Mouse (Mus musculus) spleen, embryonic (tissue): ENCODE data around the gene Pah.

Source experiments
- CTCF ChIA-PET: fragments of 350-600 bp; sonication (Branson Sonifier 250); formaldehyde crosslinking; loops from one replicate; lab custom pipeline; 2022; lab: Charles Lee

Gene Pah

DNA sequence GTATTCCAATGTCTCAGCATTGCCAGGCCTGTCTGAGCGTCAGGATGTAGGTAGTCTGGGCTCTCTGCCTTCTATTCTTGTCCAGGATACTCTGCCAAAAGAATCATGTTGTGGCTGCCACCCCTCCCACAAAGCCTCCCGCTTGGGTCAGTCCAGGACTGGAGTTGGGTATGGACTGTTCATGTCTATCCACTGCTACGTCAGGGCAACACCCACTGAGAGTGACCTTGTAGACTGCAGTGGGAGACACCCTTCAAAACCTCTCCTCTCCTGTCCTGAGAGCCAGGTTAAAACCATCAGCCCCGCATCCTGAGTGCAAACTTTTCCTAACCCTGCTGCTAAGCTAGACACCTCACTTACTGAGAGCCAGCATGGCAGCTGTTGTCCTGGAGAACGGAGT lies at the start of gene Pah:
Gene Pah (plus strand): TSS at position 150 of the 400 bp plus-strand sequence.
- CTCF ChIA-PET, result interaction anchor here (0.6 kb wide), 1 partner anchor 361 kb away, joined by 3 read pairs; no protein-coding TSS in a partner anchor

DNA sequence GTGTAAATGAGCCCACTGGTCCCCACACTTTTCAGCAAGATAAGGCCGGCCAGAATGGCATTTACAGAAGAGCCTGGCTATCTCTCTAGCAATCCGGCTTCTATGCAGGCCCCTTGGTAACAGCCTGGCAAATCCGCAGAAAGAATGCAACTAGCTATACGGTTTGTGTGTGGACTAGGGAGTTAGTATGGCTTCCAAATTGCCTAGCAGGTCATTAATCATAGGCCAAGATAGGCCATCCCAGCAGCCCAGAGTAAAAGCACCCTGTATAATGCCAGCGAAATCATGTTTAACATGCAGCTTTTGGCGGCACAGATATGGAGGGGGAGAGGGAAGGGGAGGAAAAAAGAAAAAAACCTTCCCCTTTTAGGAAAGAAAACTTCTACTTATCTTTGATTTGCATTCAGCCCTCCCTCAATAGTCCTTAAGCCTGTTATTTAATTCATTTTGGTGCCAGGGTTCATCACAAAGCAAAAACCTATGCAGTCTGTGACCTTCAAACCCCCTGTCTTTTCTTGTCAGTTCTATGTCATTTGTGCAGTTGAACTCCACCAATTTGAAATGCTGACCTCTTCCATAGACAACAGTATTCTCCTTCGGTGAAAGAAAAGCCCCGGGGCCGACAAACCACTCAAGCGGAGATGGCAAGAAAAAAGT lies 48.0 kb upstream of the Pah start:
- CTCF ChIA-PET, result no interaction called here

DNA sequence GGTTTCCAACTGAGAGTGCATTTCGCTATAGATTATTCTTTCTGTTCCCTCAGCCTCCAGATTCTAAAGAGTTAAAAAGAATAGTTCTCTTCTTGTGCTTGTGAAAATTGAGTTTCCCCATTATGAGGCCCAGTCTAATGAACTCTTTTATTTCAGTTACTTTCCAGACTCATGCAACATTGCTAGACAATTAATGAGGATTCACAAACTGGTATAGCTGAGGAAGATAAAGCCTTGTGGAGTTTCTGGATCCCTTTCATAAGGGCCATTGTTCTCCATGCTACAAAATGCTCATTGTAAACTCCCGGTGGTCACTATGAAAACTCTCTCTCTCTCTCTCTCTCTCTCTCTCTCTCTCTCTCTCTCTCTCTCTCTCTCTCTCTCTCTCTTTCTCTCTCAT lies 46.6 kb upstream of the Pah start:
- CTCF ChIA-PET, result no interaction called here

DNA sequence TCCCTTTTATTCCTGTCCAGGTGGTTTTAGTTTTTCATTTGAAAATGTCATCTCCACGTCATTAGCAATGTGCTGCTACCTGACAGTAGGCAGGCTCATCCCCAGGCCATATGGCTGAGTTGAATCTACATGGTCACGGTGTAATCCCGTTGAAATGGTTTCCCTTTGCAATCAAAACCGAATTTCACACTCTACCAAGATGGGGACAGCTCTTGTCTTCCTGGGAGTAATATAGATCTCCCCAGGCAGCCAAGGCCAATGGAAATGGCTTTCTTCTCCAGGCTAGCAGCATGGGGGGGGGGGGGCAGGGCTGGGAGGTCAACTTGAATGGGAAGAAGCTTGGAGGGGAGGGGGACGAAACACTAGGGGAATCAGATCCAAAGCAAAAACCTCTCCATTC lies 43.7 kb upstream of the Pah start:
- CTCF ChIA-PET, result no interaction called here

DNA sequence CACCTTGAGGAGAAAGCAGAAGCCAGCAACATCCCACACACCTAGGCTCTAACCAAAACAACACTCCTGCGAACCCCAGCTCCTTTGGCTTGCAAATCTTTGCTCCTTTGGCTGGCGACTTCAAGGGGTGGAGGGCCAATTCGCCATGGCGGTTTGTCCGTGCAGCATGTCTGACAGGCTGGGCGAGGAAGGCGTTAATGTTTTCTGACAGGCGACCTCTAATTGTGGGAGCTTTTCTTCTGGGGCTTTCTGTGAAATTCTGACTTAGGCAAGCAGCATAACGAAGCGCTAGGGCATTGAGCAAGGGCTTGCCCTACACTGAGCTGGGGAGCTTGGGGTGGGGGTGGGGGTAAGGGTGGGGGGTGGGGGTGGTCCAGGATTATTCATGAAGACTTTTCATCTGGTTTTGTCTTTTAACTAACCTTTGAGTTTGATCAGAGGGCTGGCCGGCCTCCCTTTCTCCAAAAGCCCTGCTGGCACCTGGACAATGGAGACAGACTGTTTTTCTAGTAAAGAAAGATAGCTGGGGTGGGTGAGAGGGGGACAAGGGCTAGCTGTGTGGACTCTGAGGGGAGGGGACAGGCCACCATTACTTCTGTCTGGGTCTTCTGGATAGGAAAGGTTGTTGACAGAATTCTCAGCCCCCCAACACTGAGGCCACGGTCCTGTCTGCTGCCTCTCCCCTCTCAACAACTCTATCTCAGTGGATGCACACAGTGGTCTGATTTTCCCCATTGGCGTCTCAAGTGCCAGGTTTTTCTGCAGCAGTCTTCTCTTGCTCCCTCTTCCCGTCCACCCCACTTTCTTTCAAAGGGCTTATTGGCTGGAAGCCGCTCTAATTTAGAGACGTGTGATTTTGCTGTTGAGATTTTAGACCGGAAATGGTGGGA lies 36.5 kb upstream of the Pah start:
- CTCF ChIA-PET, result no interaction called here

DNA sequence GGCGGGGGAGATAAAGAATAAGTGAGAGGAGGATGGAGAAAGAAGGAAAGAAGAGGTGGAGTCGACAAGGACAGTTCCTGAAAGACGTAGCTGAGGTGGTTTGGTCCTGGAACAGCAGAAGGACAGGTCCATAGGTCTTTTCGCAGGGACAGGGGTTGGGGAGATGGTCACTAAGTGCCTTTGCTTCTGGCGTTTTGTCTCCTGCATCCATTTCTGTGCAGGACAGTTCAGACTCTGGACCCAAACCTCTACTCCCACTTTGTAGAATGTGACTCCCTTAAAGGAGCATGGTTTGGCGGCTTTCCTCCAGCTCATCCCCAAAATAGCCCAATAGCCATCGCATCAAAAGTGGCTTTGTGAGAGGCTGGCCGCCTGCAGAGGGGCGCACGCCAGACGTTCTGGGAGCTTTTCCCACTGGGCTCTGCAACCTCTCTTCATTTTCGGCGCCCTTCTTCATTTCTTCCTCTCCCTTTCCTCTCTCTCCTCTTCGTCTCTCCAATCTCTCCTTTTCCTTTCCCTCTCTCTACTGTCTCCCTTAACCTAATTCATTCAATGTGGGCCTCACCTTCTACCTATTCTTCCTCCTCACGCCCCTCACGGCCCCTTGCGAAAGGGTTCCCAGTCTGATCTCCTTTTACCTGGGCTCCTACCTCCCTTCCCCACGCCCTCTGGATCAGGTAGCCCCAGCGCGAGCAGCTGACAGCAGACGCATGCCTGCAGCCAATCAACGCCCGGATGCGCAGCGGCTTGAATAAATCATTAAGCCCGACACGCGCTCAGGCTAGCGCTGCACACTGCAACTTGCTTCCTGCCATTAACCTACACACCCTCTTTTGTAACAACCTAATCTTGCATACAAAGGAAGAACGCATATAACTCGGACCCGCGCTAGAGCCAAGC lies 35.6 kb upstream of the Pah start:
- CTCF ChIA-PET, result no interaction called here

DNA sequence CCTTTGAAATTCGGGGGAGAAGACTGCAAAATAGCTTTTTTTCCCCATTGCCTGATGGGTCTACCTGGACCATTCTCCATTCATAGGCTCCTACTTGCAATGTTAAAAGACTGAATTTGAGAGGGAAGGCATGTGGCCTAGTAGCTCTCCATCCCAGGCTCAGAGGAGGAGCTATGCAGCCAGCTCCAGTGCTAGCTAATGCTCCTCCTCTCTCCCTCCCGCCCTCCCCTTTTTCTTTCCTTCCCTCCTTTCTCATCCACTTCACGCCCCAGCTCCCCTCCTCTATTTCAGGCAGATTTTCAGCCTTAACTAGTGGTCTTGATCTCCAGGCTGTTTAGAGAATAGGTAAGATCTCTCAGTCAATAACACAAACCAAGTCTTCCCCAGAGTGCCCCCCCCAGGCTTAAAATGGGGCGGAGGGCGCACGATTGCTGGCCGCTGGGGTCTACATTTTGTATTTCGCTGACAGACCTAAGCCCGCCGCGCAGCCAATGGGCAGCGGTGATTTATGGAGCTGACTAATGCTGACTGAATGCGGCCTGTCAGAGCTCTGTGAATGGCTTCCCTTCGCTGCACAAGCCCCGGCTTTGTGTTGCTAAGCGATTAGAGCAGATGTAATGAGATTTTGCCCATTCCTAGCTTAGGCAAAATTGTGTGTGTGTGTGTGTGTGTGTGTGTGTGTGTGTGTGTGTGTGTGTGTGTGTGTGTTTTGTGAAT lies 33.0 kb upstream of the Pah start:
- CTCF ChIA-PET, result no interaction called here

DNA sequence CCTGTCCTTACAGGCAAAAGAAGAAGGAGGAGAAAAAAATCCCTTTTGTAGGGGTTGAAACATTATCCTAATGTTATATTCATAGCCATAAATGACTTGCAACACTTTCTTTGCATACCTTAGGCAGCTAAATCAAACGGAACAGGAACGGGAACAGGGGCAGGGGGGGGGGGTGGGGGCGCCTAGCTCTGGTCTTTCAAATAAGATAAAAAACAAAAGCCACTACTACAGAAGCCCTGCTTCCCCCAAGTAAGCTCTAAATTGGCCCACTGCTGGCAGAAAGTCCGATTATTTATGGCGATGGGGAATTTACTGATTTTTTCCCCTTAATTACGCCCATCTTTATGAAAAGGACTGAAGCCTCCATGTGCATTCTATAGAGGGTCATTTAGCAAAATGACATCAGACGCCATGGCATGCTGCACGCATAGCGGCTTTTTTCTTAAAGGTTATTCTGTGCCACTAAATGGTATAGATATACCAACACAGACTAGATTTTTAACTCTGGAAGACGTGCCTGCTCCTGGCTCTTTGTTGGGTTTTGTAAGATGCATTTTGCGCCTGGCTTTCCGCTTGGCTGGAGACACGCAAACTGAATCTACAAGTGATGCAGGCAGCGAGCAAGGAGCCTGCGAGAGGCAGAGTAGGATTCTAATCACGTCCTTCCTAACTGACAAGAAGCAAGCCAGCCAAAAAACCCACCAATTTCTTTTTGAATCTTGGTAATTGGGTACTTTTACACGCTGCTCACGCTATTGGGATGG lies 32.2 kb upstream of the Pah start:
- CTCF ChIA-PET, result no interaction called here

DNA sequence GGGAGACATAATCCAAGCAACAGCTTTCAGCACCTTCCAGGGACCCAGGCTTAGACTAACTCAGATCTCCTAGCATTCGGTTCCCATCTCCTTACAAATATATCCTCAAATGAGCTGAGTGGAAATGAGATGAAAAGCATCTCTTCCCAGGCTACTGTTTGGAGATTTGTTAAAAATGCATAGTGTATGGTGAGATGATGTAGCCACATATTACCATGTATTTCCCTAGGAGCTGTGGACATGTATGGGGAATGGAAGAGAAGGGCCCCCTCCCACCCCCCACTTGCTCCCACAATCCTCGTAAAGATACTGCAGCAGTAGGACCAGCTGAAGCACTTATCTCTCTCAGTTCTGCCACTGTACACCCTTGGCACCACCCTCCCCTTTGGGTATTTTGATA lies 31.3 kb upstream of the Pah start:
- CTCF ChIA-PET, result no interaction called here

DNA sequence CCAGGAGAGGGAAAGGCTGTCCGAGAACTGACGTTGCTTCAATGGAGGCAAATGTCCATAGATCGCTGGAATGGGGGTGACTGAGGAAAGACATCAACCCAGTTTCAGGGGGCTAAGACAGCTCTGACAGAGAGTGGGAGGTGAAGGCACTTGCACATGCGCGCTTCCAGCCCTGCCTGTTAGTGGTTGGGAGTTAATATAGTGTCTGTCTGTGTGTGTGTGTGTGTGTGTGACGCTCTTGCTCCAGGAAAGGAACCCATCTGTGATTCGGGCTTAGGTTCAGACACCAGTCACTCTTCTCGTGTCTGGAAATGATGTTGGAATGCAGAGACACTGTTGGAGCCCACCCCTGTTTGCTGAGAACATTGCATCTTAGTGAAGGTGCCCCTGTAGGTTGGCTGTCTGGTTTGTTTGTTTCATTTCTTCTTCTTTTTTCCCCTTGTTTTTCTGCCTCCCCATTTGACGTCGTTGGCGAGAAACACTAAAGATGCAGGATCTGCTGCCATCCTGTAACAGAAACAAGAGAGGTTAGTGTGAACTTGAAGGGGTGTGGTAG lies 30.0 kb upstream of the Pah start:
- CTCF ChIA-PET, result no interaction called here

DNA sequence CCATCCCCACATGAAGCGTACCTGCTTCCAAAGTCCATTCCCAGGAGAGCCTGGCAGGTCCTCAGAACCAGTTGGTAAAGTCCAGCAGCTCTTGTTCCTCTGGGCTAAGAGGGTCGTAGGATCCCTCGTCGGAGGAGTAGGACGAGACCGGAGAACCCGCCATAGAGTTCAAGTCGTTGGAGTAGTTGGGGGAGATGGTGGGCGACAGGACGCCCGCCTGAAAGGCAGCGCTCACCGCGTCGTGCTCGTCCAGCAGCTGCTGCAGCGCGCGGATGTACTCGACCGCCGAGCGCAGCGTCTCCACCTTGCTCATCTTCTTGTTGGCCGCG lies 29.3 kb upstream of the Pah start:
- CTCF ChIA-PET, result no interaction called here

DNA sequence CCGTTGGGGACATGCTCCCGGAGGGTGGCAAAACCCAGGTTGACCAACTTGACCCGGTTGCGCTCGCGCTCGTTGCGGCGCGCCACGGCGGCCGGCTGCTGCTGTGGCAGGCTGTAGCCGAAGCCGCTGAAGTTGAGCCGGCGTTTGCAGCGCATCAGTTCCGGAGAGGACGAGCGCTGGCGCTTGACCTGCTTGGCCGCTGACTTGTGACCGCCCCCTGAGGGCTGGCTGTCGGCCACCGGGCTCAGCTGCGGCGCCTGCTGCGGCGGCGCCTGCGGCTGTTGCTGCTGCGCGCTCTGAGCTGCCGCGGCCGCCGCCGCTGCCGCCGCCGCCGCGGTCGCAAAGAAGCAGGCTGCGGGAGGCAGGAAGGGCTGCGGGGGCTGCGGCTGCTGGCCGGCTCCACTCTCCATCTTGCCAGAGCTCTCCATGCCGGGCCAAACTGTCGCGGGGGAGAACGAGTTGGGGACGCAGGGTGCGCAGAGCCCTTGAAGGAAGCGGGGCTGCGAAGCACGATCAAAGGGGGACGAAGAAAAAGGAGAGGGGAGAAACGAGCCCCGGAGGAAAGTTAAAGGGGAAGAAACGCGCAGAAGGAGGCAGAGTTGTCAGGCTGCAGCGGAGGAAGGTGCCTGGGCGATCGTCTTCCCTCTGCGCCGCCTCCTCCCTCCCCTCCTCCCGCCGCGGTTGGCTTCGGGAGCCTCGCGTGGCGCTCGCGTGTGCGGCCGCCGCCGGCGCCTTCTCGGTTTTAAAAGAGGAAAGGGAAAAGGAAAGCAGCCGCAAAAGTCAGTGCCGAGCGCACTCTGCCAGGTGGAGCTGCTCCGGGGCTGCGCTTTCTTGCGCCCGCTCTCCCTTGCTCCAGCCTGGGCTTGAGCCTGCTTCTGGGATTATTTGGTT lies 28.7 kb upstream of the Pah start:
- CTCF ChIA-PET, result no interaction called here

DNA sequence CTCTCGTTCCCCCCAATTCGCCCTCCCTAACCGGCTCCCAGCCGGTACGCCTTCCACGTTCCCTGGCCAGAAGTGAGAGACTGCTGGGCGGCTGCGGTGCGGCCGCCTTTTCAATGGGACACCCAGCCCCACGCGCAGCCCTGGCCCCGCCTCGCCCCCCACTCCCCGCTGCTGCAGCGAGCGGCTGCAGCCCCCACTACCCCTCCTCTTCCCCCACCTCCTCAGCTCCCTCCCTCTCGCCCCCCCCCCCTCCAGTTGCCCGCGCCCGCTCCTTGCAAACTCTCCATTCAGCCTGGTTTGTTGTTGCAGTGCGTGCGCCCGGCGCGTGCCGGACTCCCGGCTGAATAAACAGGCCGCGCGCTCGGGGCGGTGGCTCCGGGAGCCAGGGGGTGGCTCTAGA lies 28.0 kb upstream of the Pah start, which contains the start of gene Ascl1:
Gene Ascl1 (minus strand): TSS at position 85 of the 400 bp plus-strand sequence.
- CTCF ChIA-PET, result no interaction called here

DNA sequence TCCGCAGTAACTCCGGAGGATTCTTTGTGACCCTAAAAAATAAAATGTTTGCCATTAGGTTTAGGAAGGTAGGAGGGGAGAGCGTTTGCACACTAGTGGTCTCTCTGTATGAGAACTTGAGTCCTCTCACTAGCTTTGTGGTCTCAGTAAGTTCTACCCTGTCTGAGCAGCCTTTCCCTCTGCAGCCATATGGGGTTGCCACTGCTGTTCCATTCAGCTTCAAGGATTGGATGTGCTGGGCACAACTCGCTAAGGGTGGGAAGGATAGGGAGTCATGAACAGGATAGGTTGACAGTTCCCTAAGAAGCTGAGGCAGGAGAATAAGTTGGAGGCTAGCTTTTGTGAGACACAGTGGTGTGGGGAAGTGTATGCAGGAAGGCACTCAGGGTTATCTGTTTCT lies 27.4 kb upstream of the Pah start:
- CTCF ChIA-PET, result no interaction called here

DNA sequence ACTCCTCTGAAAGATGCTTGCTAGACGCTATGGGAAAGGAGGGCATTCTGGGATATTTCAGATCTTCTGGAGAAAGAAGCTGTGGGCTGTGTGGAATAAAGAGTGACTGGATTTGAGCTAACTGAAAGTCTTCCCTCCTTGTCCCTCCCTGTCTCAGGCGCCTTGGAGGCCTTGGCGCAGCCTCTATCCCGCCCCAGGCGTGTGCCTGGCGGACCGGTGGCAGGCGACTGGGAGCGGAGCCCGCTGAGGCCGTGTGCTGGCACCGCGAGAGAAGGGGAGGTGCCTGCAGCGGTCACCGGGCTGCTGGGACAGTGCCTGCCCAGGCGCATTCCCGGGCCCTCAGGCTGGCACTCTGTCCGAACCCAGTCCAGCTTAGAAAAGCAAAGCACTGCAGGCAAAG lies 27.0 kb upstream of the Pah start:
- CTCF ChIA-PET, result no interaction called here

DNA sequence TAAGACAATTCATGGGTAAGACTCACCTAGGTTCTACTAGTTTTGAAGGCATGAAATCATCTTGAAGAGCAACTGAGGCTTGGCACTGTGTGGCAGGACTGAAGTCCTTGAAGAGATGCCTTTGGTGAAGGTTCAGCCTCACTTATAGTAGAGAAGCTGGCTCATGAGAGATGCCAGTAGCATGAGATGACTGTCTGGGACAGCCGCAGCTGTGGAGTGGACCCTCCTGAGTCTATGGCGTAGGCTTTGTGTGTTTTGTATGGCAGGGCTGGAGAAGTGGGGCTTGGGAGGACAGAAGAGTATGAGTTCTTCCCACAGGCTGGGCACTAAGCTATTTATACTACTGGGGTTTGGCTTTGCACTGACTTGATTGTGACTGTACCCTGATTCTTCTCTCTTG lies 24.5 kb upstream of the Pah start:
- CTCF ChIA-PET, result no interaction called here

DNA sequence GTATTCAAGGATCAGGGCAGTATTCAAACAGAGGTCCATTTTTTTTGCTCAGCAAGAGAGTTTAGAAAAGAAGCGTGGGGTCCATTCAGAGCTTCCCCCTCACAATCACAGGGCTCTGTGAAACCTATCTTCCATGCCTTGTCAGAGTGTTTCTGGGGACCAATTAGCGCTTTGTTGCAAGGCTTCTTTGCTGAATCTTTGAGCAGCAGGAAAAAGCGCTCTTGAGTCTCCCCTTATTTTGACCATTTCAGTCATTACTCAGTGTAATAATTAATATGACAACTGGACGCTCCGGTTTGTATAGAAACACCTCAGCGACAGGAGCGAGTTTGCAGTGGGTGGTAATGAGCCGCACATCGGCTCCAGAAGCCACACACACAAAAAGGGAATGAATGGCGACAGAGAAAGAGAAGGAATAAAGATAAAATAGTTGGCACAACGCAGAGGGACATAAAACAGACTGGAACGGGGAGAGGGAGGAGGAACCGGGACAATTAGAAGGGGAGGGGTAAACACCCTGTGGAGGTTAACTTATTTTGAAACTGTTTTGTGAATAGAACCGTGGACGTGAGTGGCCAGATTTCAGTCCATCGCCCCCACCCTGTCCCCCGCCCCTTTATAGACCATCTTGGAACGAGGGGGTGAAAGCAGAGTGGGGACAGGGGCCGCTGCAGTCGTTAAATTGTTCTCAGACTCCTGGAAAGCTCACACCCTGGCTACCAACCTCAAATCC lies 20.5 kb upstream of the Pah start:
- CTCF ChIA-PET, result interaction anchor here (1.0 kb wide), 1 partner anchor 472 kb away, joined by 10 read pairs; no protein-coding TSS in a partner anchor

DNA sequence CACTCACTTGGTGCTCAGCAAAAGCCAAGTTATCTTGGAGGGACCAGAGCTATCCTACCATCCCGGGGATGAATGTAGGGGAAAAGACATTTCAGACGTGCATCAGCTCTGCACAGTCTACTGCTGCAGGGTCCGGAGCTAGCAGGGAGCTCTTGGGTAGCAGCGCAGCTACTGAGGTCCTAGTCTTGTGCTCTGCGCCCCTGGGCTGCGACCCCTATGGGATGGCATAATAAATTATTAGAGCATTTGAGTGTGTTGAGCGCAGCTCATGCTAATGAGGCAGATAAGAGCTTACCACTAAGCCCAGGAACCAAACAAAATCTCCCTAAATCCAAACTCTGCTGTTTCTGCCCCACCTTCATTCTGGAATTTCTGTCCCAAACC lies 19.9 kb upstream of the Pah start:
- CTCF ChIA-PET, result no interaction called here

DNA sequence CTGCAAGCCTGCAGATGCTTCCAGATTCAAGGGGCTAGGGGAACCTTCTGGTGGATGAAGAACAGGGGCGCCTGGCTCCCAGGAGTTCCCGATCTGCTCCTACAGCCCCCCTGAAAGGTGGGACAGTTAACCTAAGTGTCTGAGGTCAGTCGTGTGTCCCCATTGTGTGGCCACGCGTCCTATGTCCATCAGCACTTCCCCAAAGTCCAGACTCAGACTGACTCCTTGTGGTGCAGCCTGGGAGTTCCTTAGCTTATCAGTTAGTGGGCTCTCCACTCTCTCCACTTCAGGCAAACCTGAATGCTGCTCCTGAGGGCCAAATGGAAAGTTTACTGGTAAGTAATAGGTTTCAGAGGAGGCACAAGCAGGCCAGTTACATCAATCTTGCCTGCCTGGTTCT lies 19.3 kb upstream of the Pah start:
- CTCF ChIA-PET, result no interaction called here
